Mouse (Mus musculus) forebrain, postnatal 0 days (tissue): ENCODE measurements around the gene Fen1. TPM values are rescaled to one million over a fixed set of nuclear protein-coding genes. Genes with fewer than 3 reads are reported as not detected.

ENCODE experiments used
- ATAC-seq: fragments of 200-750 bp; cut with Nextera tagmentation; 2 replicates; pipeline ENCODE4 v1.8.0; 2017; ENCODE audit warnings: mild to moderate bottlenecking, moderate library complexity
- DNase-seq: peaks from one replicate; pipeline ENCODE4 v3.0.0-alpha.2; 2015
- H3K27ac ChIP-seq: fragments of 300-500 bp; sonication (generic); 2 replicates; pipeline ENCODE4 v1.5.1; 2014; ENCODE audit warnings: low read depth, mild to moderate bottlenecking, antibody characterized with exemption, low read length, moderate library complexity, mixed read lengths
- H3K27me3 ChIP-seq: fragments of 300-500 bp; sonication (generic); 2 replicates; pipeline ENCODE4 v1.6.1; 2014; ENCODE audit warnings: mild to moderate bottlenecking, low read length, mixed read lengths; ENCODE audit not compliant: insufficient read depth
- H3K36me3 ChIP-seq: fragments of 300-500 bp; sonication (generic); 2 replicates; pipeline ENCODE4 v1.6.1; 2014; ENCODE audit warnings: mild to moderate bottlenecking, moderate library complexity; ENCODE audit not compliant: insufficient read depth
- H3K4me1 ChIP-seq: fragments of 300-500 bp; sonication (generic); 2 replicates; pipeline ENCODE4 v1.6.1; 2014; ENCODE audit warnings: antibody characterized with exemption; ENCODE audit not compliant: insufficient read depth
- H3K4me2 ChIP-seq: fragments of 300-500 bp; sonication (generic); 2 replicates; pipeline ENCODE4 v1.6.1; 2014; ENCODE audit warnings: low read depth, mild to moderate bottlenecking, moderate library complexity
- H3K4me3 ChIP-seq: fragments of 300-500 bp; sonication (generic); 2 replicates; pipeline ENCODE4 v1.5.1; 2014; ENCODE audit warnings: low read depth, low read length, mixed read lengths
- H3K9ac ChIP-seq: fragments of 300-500 bp; sonication (generic); 2 replicates; pipeline ENCODE4 v1.6.1; 2014; ENCODE audit warnings: mild to moderate bottlenecking
- H3K9me3 ChIP-seq: fragments of 300-500 bp; sonication (generic); 2 replicates; pipeline ENCODE4 v1.6.1; 2016; ENCODE audit warnings: low read length
- CTCF ChIP-seq: sonication (generic); IDR thresholded peaks from 2 replicates; pipeline ENCODE4 v1.5.1; 2016; ENCODE audit warnings: antibody characterized with exemption, control low read depth, low read depth
- WGBS: fragments of 180-500 bp; shearing (Covaris S2); extraction: QIAGEN DNeasy Blood & Tissue Kit; methylation state at CpG from one replicate; pipeline ENCODE4 v1.1.7; 2014; 5-methylcytosine and 5-hydroxymethylcytosine counted together
- polyA plus RNA-seq: library from polyadenylated mRNA; unstranded; fragments of >200 nt; fragmentation: Nextera tagmentation; extraction: Ambion mirVana; gene quantifications from 2 replicates; pipeline ENCODE4 v1.2.1, GENCODE M21; 2015
- total RNA-seq: library from RNA; depleted of rRNA; stranded (reverse); fragments of >200 nt; gene quantifications from 2 replicates; pipeline ENCODE4 v1.2.3, GENCODE M21; 2014

The Fen1 gene
- total and polyA plus RNA-seq, 2 experiments from 2014 or later: 24.6 to 28.7 TPM

DNA sequence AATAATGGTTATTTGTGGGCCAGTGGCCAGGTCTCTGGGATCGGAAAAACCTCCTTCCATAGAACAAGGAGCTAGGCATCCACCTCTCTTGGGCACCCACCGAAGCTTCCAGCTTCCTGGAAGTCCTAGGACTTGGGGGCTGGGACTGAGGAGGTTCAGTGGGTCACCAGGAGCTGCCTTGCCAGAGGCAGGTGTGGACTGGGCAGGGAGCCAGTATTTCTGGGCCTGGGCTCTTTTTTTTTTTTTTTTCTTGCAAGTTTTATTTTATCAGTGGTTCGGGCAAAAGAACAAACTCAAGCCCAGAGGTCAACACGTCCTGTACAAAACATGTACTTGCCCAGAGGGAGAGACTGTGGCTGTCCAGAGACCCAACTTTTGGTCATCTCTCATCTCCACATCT lies 21.8 kb upstream of the Fen1 start:
- Histone ChIP-seq H3K27ac (no peak overlapping the region), H3K27me3 (no peaks in the 10 kb centered on the region), H3K4me1 (no peaks in the 10 kb centered on the region), H3K4me2 (no peak overlapping the region), H3K36me3 (no peaks in the 10 kb centered on the region), H3K9ac (no peak overlapping the region), H3K9me3 (no peaks in the 10 kb centered on the region), H3K4me3 (no peak overlapping the region)
- no peak for ATAC-seq
- 79% methylated on average over 4 of the region's 4 CpGs for WGBS
- DNase-seq: no peak
- no peak for TF ChIP-seq CTCF

- H3K9ac ChIP-seq: no peak overlapping the region
- WGBS: 39% methylated on average over 26 of the region's 26 CpGs
- no peaks in the 10 kb centered on the region for H3K9me3 ChIP-seq
- TF ChIP-seq CTCF: no peak
- H3K4me1 ChIP-seq: no peaks in the 10 kb centered on the region
- no peak overlapping the region for H3K4me2 ChIP-seq
- no peak overlapping the region for H3K27ac ChIP-seq
- H3K36me3 ChIP-seq: no peaks in the 10 kb centered on the region
- H3K27me3 ChIP-seq: no peaks in the 10 kb centered on the region
- no peak for ATAC-seq
- H3K4me3 ChIP-seq: no peak overlapping the region
- no peak for DNase-seq
These were observed 20.9 kb upstream of the Fen1 start for GRCm38 (mm10) chr19:10224637-10225453.

DNA sequence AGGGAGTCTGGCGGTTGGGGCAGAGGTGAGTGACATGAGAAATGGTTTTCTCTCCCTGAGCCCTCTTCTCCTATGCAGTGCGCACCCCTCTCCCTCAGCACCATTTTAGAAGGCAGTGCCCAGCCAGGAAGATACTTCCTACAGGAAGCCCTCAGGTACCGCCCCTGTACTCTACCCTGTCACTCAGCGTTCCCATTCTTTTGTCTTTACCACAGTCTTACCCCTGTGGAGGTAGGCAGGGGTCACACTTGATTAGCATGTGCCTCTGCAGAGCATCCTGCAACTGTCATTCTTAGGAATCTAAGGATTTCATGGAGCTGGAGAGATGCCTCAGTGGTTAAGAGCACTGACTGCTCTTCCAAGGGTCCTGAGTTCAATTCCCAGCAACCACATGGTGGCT lies 19.6 kb upstream of the Fen1 start:
- Histone ChIP-seq H3K4me3 (no peak overlapping the region), H3K27ac (no peak overlapping the region), H3K9me3 (no peaks in the 10 kb centered on the region), H3K36me3 (no peaks in the 10 kb centered on the region), H3K4me2 (no peak overlapping the region), H3K9ac (no peak overlapping the region), H3K27me3 (no peaks in the 10 kb centered on the region), H3K4me1 (no peaks in the 10 kb centered on the region)
- ATAC-seq (no peak), DNase-seq (no peak)
- TF ChIP-seq CTCF: no peak
- 74% methylated on average over 4 of the region's 4 CpGs for WGBS

GRCm38 (mm10) chr19:10222656-10223055 lies 18.7 kb upstream of the Fen1 start:
- Histone ChIP-seq H3K36me3 (no peaks in the 10 kb centered on the region), H3K9me3 (no peaks in the 10 kb centered on the region), H3K27ac (no peak overlapping the region), H3K9ac (no peak overlapping the region), H3K4me3 (no peak overlapping the region), H3K4me2 (no peak overlapping the region), H3K4me1 (no peaks in the 10 kb centered on the region), H3K27me3 (no peaks in the 10 kb centered on the region)
- WGBS: 53% methylated on average over 8 of the region's 8 CpGs
- ATAC-seq: no peak
- no peak for TF ChIP-seq CTCF
- DNase-seq: no peak

- ATAC-seq: 0 out of 2 replicates have a peak, but pooled peaks have one; percentile 51
- no peak for DNase-seq
- no peak overlapping the region for H3K4me3 ChIP-seq
- 67% methylated on average over 4 of the region's 4 CpGs for WGBS
- H3K27ac ChIP-seq: no peak overlapping the region
- no peaks in the 10 kb centered on the region for H3K27me3 ChIP-seq
- no peaks in the 10 kb centered on the region for H3K9me3 ChIP-seq
- no peak overlapping the region for H3K4me2 ChIP-seq
- no peak for TF ChIP-seq CTCF
- no peak overlapping the region for H3K9ac ChIP-seq
- no peaks in the 10 kb centered on the region for H3K36me3 ChIP-seq
- no peaks in the 10 kb centered on the region for H3K4me1 ChIP-seq
These were observed 17.6 kb upstream of the Fen1 start for GRCm38 (mm10) chr19:10221585-10221984.

DNA sequence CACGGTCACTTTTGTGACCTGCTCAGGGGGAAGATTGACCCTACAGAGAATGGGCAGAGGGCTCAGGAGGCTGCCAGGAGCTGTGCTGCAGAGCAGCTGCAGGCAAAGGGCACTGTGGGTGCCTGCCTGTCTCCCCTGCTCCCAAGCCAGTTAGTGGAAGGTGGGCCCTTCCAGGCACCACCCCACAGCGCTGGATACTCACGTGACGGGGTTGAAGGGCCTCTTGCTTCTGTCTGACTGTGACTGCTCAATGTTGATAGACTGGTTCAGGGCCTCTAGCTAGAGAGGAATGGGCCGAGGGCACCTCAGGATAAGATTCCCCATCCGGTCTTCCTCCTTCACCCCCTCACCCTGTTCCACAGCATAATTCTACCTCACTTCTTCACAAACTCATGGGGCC lies 15.6 kb upstream of the Fen1 start:
- Histone ChIP-seq H3K27ac (no peak overlapping the region), H3K36me3 (no peaks in the 10 kb centered on the region), H3K4me1 (no peaks in the 10 kb centered on the region), H3K4me2 (no peak overlapping the region), H3K9me3 (no peaks in the 10 kb centered on the region), H3K4me3 (no peak overlapping the region), H3K27me3 (no peaks in the 10 kb centered on the region), H3K9ac (no peak overlapping the region)
- ATAC-seq (no peak), DNase-seq (no peak)
- no peak for TF ChIP-seq CTCF
- 79% methylated on average over 6 of the region's 6 CpGs for WGBS

- DNase-seq: peak; percentile 50
- Histone ChIP-seq H3K4me1 (no peaks in the 10 kb centered on the region), H3K9me3 (no peaks in the 10 kb centered on the region), H3K27me3 (no peaks in the 10 kb centered on the region), H3K4me2 (no peak overlapping the region), H3K4me3 (no peak overlapping the region), H3K27ac (no peak overlapping the region), H3K9ac (no peak overlapping the region), H3K36me3 (no peaks in the 10 kb centered on the region)
- ATAC-seq: peak; percentile 40; the same call in 1 of the 2 replicates
- WGBS: 37% methylated on average over 3 of the region's 3 CpGs
- peak; percentile 68 for TF ChIP-seq CTCF
These were observed 15.1 kb upstream of the Fen1 start for GRCm38 (mm10) chr19:10219108-10219507.
